Mouse (Mus musculus) lung, embryonic 16.5 days (tissue): Measurements from ENCODE around the gene Cacng7. TPM values are rescaled to one million over a fixed set of nuclear protein-coding genes. Genes with fewer than 3 reads are reported as not detected.
A peak's percentile ranks its signal among the peaks of the same experiment; 100 is the strongest.
"Not testable (repeated sequence)": the region's sequence is repeated elsewhere in the genome, so short reads cannot be mapped to it uniquely, and the experiment has no call there.

Source experiments
- ATAC-seq: fragments of 200-750 bp; cut with Nextera tagmentation; 2 replicates; pipeline ENCODE4 v1.8.0; 2017; ENCODE audit warnings: low read depth, mild to moderate bottlenecking, moderate library complexity
- H3K27ac ChIP-seq: fragments of 300-500 bp; sonication (generic); 2 replicates; pipeline ENCODE4 v1.5.1; 2014; ENCODE audit warnings: mild to moderate bottlenecking, control low read depth, low read length
- H3K27me3 ChIP-seq: fragments of 300-500 bp; sonication (generic); 2 replicates; pipeline ENCODE4 v1.6.1; 2014; ENCODE audit warnings: low read depth, low read length, mixed read lengths; ENCODE audit not compliant: control insufficient read depth, insufficient read depth
- H3K36me3 ChIP-seq: fragments of 300-500 bp; sonication (generic); 2 replicates; pipeline ENCODE4 v1.6.1; 2014; ENCODE audit warnings: low read length; ENCODE audit not compliant: control insufficient read depth, insufficient read depth
- H3K4me1 ChIP-seq: fragments of 300-500 bp; sonication (generic); replicated peaks from 2 replicates; pipeline ENCODE4 v1.6.1; 2014; ENCODE audit warnings: low read length, mixed read lengths; ENCODE audit not compliant: control insufficient read depth, insufficient read depth
- H3K4me2 ChIP-seq: fragments of 300-500 bp; sonication (generic); 2 replicates; pipeline ENCODE4 v1.6.1; 2014; ENCODE audit warnings: low read depth, low read length, control low read depth
- H3K4me3 ChIP-seq: fragments of 300-500 bp; sonication (generic); 2 replicates; pipeline ENCODE4 v1.5.1; 2014; ENCODE audit warnings: mild to moderate bottlenecking, low read length, control low read depth
- H3K9ac ChIP-seq: fragments of 300-500 bp; sonication (generic); 2 replicates; pipeline ENCODE4 v1.6.1; 2014; ENCODE audit warnings: low read length, control low read depth
- H3K9me3 ChIP-seq: fragments of 300-500 bp; sonication (generic); 2 replicates; pipeline ENCODE4 v1.6.1; 2016; ENCODE audit warnings: low read length; ENCODE audit not compliant: control insufficient read depth
- WGBS: fragments of 180-500 bp; shearing (Covaris S2); extraction: QIAGEN DNeasy Blood & Tissue Kit; methylation state at CpG from one replicate; pipeline ENCODE4 v1.1.7; 2014; 5-methylcytosine and 5-hydroxymethylcytosine counted together
- polyA plus RNA-seq: library from polyadenylated mRNA; unstranded; fragments of >200 nt; fragmentation: Nextera tagmentation; extraction: Ambion mirVana; gene quantifications from 2 replicates; pipeline ENCODE4 v1.2.1, GENCODE M21; 2015

The Cacng7 gene
- polyA plus RNA-seq, 1 experiment from 2014 or later, result 0.55 TPM

- Histone ChIP-seq H3K4me2 (peak overlapping the region; percentile 80), H3K9me3 (no peaks in the 10 kb centered on the region), H3K27me3 (no peaks in the 10 kb centered on the region), H3K4me1 (peaks cover 32% of the 10 kb centered on the region), H3K36me3 (peaks cover 7% of the 10 kb centered on the region), H3K4me3 (peak overlapping the region; percentile 60), H3K9ac (peak overlapping the region; percentile 67), H3K27ac (peak overlapping the region; percentile 87)
- ATAC-seq, result no peak
- WGBS, result 65% methylated on average over 3 of the region's 3 CpGs
Measured at GRCm38 (mm10) chr7:3291764-3292163, 41.0 kb upstream of the Cacng7 start.

- Histone ChIP-seq H3K9ac (peak overlapping the region; percentile 67), H3K27ac (peak overlapping the region; percentile 87), H3K4me1 (peaks cover 28% of the 10 kb centered on the region), H3K4me3 (peak overlapping the region; percentile 60), H3K36me3 (peaks cover 12% of the 10 kb centered on the region), H3K4me2 (peak overlapping the region; percentile 80)
- not testable (repeated sequence) for ATAC-seq, H3K27me3 ChIP-seq, H3K9me3 ChIP-seq
- WGBS, result 52% methylated on average over 12 of the region's 12 CpGs
Measured at GRCm38 (mm10) chr7:3292271-3292670, 40.5 kb upstream of the Cacng7 start.

GRCm38 (mm10) chr7:3292791-3293190 lies 40.0 kb upstream of the Cacng7 start:
- H3K27ac ChIP-seq, result peak overlapping the region; percentile 87
- H3K27me3 ChIP-seq, result no peaks in the 10 kb centered on the region
- peak overlapping the region; percentile 60 for H3K4me3 ChIP-seq
- H3K9me3 ChIP-seq, result no peaks in the 10 kb centered on the region
- peak; percentile 89 for ATAC-seq
- peaks cover 17% of the 10 kb centered on the region for H3K36me3 ChIP-seq
- H3K4me1 ChIP-seq, result peaks cover 28% of the 10 kb centered on the region
- WGBS, result 1% methylated on average over 14 of the region's 14 CpGs
- H3K9ac ChIP-seq, result peak overlapping the region; percentile 67
- peak overlapping the region; percentile 80 for H3K4me2 ChIP-seq

DNA sequence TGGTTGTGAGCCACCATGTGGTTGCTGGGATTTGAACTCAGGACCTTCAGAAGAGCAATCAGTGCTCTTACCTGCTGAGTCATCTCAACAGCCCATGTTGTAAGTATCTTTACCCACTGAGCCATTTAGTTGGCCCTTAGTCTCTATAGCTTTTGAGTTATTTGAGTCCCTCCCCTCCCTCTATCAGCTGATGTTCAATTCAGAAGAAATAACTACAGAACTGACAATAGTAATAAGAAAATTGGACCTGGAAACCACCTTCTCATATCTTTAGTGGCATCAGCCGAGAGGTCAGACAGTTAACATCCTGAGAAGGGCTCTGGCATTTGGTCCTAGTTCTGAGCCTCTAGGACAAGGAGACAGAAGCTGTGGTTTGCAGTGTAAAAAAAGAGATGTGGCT lies 38.0 kb upstream of the Cacng7 start:
- Histone ChIP-seq H3K9me3 (no peaks in the 10 kb centered on the region), H3K4me3 (no peak overlapping the region), H3K9ac (no peak overlapping the region), H3K27ac (no peak overlapping the region), H3K4me1 (peaks cover 23% of the 10 kb centered on the region), H3K4me2 (no peak overlapping the region), H3K36me3 (peaks cover 27% of the 10 kb centered on the region), H3K27me3 (no peaks in the 10 kb centered on the region)
- WGBS, result 87% methylated on average over 1 of the region's 1 CpGs
- no peak for ATAC-seq

GRCm38 (mm10) chr7:3295321-3296110 lies 37.2 kb upstream of the Cacng7 start:
- no peak overlapping the region; the same call in 1 of the 2 replicates for H3K4me2 ChIP-seq
- 65% methylated on average over 5 of the region's 5 CpGs for WGBS
- no peak for ATAC-seq
- no peak overlapping the region for H3K27ac ChIP-seq
- H3K9me3 ChIP-seq, result no peaks in the 10 kb centered on the region
- H3K4me1 ChIP-seq, result peaks cover 22% of the 10 kb centered on the region
- peaks cover 28% of the 10 kb centered on the region for H3K36me3 ChIP-seq
- H3K27me3 ChIP-seq, result no peaks in the 10 kb centered on the region
- H3K9ac ChIP-seq, result no peak overlapping the region
- H3K4me3 ChIP-seq, result no peak overlapping the region

- no peak for ATAC-seq
- Histone ChIP-seq H3K27me3 (no peaks in the 10 kb centered on the region), H3K4me1 (peaks cover 25% of the 10 kb centered on the region), H3K4me3 (no peak overlapping the region), H3K4me2 (no peak overlapping the region), H3K9ac (no peak overlapping the region), H3K9me3 (no peaks in the 10 kb centered on the region), H3K27ac (no peak overlapping the region), H3K36me3 (peaks cover 28% of the 10 kb centered on the region)
- WGBS, result 94% methylated on average over 16 of the region's 16 CpGs
Measured at GRCm38 (mm10) chr7:3296711-3297110, 36.0 kb upstream of the Cacng7 start.

GRCm38 (mm10) chr7:3299941-3300617 lies 32.7 kb upstream of the Cacng7 start:
- Histone ChIP-seq H3K4me3 (no peak overlapping the region), H3K27me3 (peaks cover 17% of the 10 kb centered on the region), H3K27ac (no peak overlapping the region), H3K9me3 (no peaks in the 10 kb centered on the region), H3K4me2 (no peak overlapping the region), H3K9ac (no peak overlapping the region), H3K4me1 (peaks cover 22% of the 10 kb centered on the region), H3K36me3 (peaks cover 28% of the 10 kb centered on the region)
- ATAC-seq, result no peak
- WGBS, result 51% methylated on average over 7 of the region's 7 CpGs

DNA sequence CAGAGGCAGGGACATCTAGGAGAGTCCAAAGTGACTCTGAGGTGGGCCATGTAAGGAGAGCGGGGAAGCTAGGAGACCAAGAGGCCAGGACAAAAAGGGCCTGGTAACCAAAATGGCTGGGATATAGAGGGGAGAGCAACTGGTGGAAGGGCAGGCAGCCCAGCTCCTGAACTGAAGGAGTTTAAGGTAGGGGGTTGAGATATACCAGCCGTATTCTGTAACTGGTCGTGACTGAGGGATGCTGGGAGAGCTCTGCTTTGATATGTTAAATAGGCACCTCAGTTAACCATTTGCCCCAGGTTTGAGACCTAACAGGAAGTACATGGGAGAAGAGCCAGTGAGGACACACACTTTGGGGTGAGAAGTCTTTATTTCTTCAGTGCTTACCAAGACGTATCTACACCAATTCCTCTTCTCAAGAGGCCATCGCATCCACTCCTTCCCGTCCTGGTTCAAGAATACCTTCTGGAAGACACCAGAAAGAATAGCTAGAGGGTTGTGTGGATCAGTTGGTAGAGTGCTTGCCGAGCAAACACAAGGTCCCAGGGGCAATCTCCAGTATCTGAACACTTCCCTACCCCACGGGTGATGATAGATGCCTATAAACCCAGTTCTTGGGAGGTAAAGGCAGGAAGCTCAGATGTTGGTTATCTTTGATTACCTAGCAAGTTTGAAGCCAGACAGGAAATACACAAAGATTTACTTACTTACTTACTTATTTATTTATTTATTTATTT lies 31.7 kb upstream of the Cacng7 start:
- Histone ChIP-seq H3K27ac (no peak overlapping the region), H3K36me3 (peaks cover 27% of the 10 kb centered on the region), H3K9ac (no peak overlapping the region), H3K4me2 (no peak overlapping the region; the same call in 1 of the 2 replicates), H3K9me3 (no peaks in the 10 kb centered on the region), H3K4me3 (no peak overlapping the region), H3K27me3 (peaks cover 21% of the 10 kb centered on the region), H3K4me1 (peaks cover 16% of the 10 kb centered on the region)
- ATAC-seq, result no peak
- WGBS, result 57% methylated on average over 8 of the region's 8 CpGs
